Mouse (Mus musculus): Measurements from ENCODE around the gene Cacna1g. TPM values are rescaled to one million over a fixed set of nuclear protein-coding genes. Genes with fewer than 3 reads are reported as not detected.
A peak's percentile ranks its signal among the peaks of the same experiment; 100 is the strongest.

The Cacna1g gene
- polyA plus RNA-seq, 1 experiment = not detected

- H3K9me3 ChIP-seq = no peaks in the 10 kb centered on the region
- peaks cover 10% of the 10 kb centered on the region for H3K4me1 ChIP-seq
- peaks cover 99% of the 10 kb centered on the region for H3K27me3 ChIP-seq (replicated peaks)
- no peaks in the 10 kb centered on the region for H3K36me3 ChIP-seq (replicated peaks; ENCODE audit: low read length)
- no peak overlapping the region for H3K4me3 ChIP-seq (replicated peaks)
- TF ChIP-seq FLI1 (IDR thresholded peaks at IDR 0.05; ENCODE audit: low read length) (no peak), GATA1 (IDR thresholded peaks at IDR 0.05; ENCODE audit: borderline replicate concordance, low read length) (no peak)
Observed at GRCm38 (mm10) chr11:94482738-94483137, 8.7 kb upstream of the Cacna1g start.

DNA sequence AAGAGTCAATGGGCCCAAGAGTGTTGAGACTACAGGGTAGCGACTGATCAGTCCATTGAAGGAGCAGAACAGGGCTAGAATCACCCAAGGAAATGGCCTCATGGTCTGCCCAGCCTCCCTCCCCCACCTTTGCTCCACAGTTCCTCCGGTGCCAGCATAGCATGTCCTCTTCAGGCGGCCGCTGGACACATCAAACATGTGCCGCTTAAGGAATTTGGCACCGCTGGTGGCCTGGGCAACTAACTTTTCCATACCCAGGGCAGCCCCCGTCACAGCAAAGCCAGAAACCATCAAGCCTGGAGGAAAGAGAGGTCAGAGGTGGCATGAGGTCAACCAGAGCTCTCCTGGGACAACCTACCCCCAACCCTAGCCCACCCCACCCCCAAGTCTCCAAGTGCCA, 8.0 kb upstream of the Cacna1g start:
- TF ChIP-seq FLI1 (IDR thresholded peaks at IDR 0.05; ENCODE audit: low read length) = no peak
- TF ChIP-seq GATA1 (IDR thresholded peaks at IDR 0.05; ENCODE audit: borderline replicate concordance, low read length) = no peak
- Histone ChIP-seq H3K4me3 (replicated peaks) (no peak overlapping the region), H3K27me3 (replicated peaks) (peaks cover 99% of the 10 kb centered on the region), H3K36me3 (replicated peaks; ENCODE audit: low read length) (no peaks in the 10 kb centered on the region), H3K4me1 (peaks cover 10% of the 10 kb centered on the region), H3K9me3 (no peaks in the 10 kb centered on the region)

DNA sequence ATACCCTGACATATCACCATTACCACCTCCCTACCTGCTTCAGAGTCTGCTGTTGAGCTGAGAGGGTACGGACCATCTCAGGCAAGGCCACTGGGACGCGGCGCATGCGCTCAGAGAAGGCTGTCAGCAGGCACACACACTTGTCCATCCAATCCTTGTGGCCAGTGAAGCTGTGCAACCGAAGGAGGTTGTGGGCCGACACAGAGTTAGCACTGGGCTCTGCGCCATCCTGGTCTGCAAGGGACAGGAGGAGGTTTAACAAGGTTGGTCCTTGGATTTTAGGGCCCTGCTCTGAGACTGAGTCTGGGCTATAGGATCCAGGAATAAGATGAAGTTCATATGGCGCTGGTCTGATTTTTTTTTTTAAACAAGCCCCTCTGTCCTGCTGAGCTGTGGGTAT, 6.4 kb upstream of the Cacna1g start:
- no peak for TF ChIP-seq GATA1 (IDR thresholded peaks at IDR 0.05; ENCODE audit: borderline replicate concordance, low read length)
- TF ChIP-seq FLI1 (IDR thresholded peaks at IDR 0.05; ENCODE audit: low read length) = no peak
- H3K27me3 ChIP-seq (replicated peaks) = peaks cover 99% of the 10 kb centered on the region
- peak overlapping the region; percentile 8 for H3K4me3 ChIP-seq (replicated peaks)
- H3K36me3 ChIP-seq (replicated peaks; ENCODE audit: low read length) = no peaks in the 10 kb centered on the region
- no peaks in the 10 kb centered on the region for H3K9me3 ChIP-seq
- H3K4me1 ChIP-seq = peaks cover 3% of the 10 kb centered on the region; the same call in 1 of the 2 replicates

DNA sequence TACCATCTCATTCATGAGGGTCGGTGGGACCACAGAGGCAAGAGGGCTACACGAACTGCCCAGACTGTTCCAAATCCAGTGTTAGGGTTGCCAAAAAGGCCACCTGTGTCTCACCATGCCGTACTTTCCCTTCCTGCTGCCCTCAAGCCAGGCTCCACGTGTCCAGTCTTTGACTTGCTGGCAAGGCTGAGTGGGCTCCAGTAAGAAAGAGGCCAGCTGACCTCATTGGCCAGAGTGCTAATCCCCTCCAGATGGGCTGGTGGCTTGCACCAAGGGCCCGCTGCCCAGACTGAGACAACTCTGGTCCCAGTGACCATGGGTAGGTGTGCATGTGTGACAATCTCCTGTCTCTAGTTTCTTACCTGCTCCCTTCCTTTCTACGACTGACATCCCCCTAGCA, 3.7 kb upstream of the Cacna1g start:
- H3K4me1 ChIP-seq = peaks cover 26% of the 10 kb centered on the region
- no peak overlapping the region for H3K4me3 ChIP-seq (replicated peaks)
- no peaks in the 10 kb centered on the region for H3K36me3 ChIP-seq (replicated peaks; ENCODE audit: low read length)
- peaks cover 99% of the 10 kb centered on the region for H3K27me3 ChIP-seq (replicated peaks)
- no peaks in the 10 kb centered on the region for H3K9me3 ChIP-seq
- no peak for TF ChIP-seq GATA1 (IDR thresholded peaks at IDR 0.05; ENCODE audit: borderline replicate concordance, low read length)
- TF ChIP-seq FLI1 (IDR thresholded peaks at IDR 0.05; ENCODE audit: low read length) = no peak

- H3K4me1 ChIP-seq = peaks cover 28% of the 10 kb centered on the region
- H3K27me3 ChIP-seq (replicated peaks) = peaks cover 99% of the 10 kb centered on the region
- no peaks in the 10 kb centered on the region for H3K36me3 ChIP-seq (replicated peaks; ENCODE audit: low read length)
- no peaks in the 10 kb centered on the region for H3K9me3 ChIP-seq
- TF ChIP-seq FLI1 (IDR thresholded peaks at IDR 0.05; ENCODE audit: low read length) = no peak
- no peak for TF ChIP-seq GATA1 (IDR thresholded peaks at IDR 0.05; ENCODE audit: borderline replicate concordance, low read length)
- H3K4me3 ChIP-seq (replicated peaks) = no peak overlapping the region
Observed at GRCm38 (mm10) chr11:94475722-94476121, 1.7 kb upstream of the Cacna1g start.

GRCm38 (mm10) chr11:94474544-94474910, 529 bp upstream of the Cacna1g start:
- H3K36me3 ChIP-seq (replicated peaks; ENCODE audit: low read length) = no peaks in the 10 kb centered on the region
- H3K27me3 ChIP-seq (replicated peaks) = peaks cover 98% of the 10 kb centered on the region
- TF ChIP-seq FLI1 (IDR thresholded peaks at IDR 0.05; ENCODE audit: low read length) = no peak
- H3K4me1 ChIP-seq = peaks cover 28% of the 10 kb centered on the region
- H3K4me3 ChIP-seq (replicated peaks) = peak overlapping the region; percentile 88
- no peaks in the 10 kb centered on the region for H3K9me3 ChIP-seq

DNA sequence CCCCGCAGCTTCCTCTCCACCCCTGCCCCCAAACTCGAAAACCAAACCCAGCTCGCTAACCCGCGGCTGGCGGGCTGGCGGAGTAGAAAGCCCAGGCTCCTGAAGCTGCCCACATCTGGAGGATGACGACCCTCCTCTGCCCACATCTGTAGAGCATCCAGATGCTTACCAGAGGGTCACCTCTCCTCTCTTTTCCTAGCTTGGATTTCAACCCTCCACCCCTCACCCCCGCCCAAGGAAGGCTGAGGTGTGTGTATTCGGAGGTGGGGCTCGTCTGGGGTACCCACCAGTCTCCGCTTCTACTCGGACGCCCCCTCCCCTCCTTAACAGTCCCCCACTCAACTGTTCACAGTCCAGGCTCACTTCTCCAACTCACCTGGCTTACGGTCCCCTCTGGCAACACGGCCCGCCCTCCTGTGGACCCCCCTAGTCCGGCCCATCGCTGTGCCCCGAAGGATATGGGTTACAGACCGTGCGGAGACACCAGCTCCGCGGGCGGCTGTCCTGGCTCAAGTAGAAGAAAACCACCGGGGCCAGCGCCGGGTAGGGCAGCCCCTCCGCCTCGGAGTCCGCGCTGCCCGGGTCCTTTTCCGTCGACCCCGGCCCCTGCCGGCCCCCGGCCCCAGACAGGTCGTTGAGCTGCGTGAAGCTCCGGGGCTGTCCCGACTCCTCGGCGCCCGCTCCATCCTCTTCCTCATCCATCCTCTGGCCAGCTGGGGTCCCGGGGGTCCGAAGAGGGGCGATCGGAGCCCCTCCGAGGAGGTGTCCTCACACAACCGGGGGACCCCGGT, 887 bp downstream of the Cacna1g start:
- Histone ChIP-seq H3K36me3 (replicated peaks; ENCODE audit: low read length) (no peaks in the 10 kb centered on the region), H3K27me3 (replicated peaks) (peaks cover 98% of the 10 kb centered on the region), H3K4me1 (peaks cover 28% of the 10 kb centered on the region), H3K9me3 (no peaks in the 10 kb centered on the region), H3K4me3 (replicated peaks) (peak overlapping the region; percentile 88)
- no peak for TF ChIP-seq FLI1 (IDR thresholded peaks at IDR 0.05; ENCODE audit: low read length)
- no peak for TF ChIP-seq GATA1 (IDR thresholded peaks at IDR 0.05; ENCODE audit: borderline replicate concordance, low read length)

DNA sequence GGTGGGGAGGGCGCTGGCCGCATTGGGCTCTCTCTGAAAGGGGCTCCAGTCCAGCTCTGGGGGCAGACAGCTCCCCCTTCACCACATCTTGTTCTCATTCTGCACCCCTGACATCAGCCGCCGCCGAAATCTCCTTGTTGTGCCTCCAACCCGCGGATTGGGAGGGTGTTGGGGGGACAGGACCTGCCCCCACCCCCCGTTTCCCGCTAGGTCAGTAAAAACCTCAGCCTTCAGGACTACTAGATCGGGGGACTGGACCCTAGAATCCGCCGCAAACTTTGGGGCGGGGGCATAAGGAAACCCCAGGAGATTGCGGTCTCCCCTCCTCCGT, 1.4 kb downstream of the Cacna1g start:
- peaks cover 97% of the 10 kb centered on the region for H3K27me3 ChIP-seq (replicated peaks)
- no peak for TF ChIP-seq FLI1 (IDR thresholded peaks at IDR 0.05; ENCODE audit: low read length)
- no peak for TF ChIP-seq GATA1 (IDR thresholded peaks at IDR 0.05; ENCODE audit: borderline replicate concordance, low read length)
- H3K4me3 ChIP-seq (replicated peaks) = no peak overlapping the region
- H3K4me1 ChIP-seq = peaks cover 28% of the 10 kb centered on the region
- H3K36me3 ChIP-seq (replicated peaks; ENCODE audit: low read length) = no peaks in the 10 kb centered on the region
- H3K9me3 ChIP-seq = no peaks in the 10 kb centered on the region

- Histone ChIP-seq H3K27me3 (replicated peaks) (peaks cover 96% of the 10 kb centered on the region), H3K36me3 (replicated peaks; ENCODE audit: low read length) (no peaks in the 10 kb centered on the region), H3K4me3 (replicated peaks) (no peak overlapping the region), H3K4me1 (peaks cover 28% of the 10 kb centered on the region), H3K9me3 (no peaks in the 10 kb centered on the region)
- TF ChIP-seq FLI1 (IDR thresholded peaks at IDR 0.05; ENCODE audit: low read length) (no peak), GATA1 (IDR thresholded peaks at IDR 0.05; ENCODE audit: borderline replicate concordance, low read length) (no peak)
Observed at GRCm38 (mm10) chr11:94471740-94472584, 2.0 kb downstream of the Cacna1g start.

DNA sequence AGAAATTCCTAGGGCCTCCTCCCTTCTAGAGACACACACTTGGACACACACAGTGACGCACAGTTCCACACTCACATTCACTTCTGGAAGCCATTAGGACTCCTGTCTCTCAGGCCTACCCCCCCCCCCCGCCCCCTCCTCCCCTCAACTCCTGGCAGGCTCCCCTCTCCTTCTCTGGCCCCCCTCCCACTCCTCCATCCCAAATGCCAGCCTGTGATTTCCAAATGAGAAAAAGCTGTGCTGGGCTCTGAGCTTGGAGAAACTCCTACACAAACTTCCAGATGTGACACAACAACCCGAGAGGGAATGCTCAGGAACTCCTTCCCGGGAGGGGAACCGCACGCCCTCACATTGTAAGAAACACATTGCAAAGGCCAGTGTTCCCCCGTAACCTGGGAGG, 3.6 kb downstream of the Cacna1g start:
- Histone ChIP-seq H3K4me1 (peaks cover 25% of the 10 kb centered on the region), H3K27me3 (replicated peaks) (peaks cover 96% of the 10 kb centered on the region), H3K4me3 (replicated peaks) (no peak overlapping the region), H3K36me3 (replicated peaks; ENCODE audit: low read length) (no peaks in the 10 kb centered on the region), H3K9me3 (no peaks in the 10 kb centered on the region)
- TF ChIP-seq FLI1 (IDR thresholded peaks at IDR 0.05; ENCODE audit: low read length) = no peak
- no peak for TF ChIP-seq GATA1 (IDR thresholded peaks at IDR 0.05; ENCODE audit: borderline replicate concordance, low read length)

Measured in megakaryocyte, embryonic 14.5 days (primary cell).